Mouse (Mus musculus) Muller cell, postnatal 12 days (primary cell): ENCODE results near the gene Apobec1.
"Not testable (repeated sequence)": the region's sequence is repeated elsewhere in the genome, so short reads cannot be mapped to it uniquely, and the experiment has no call there.

ENCODE experiments used
- DNase-seq: peaks from one replicate; pipeline ENCODE4 v3.0.0-alpha.2; 2015; ENCODE audit errors: inconsistent ontology term

The Apobec1 gene

DNA sequence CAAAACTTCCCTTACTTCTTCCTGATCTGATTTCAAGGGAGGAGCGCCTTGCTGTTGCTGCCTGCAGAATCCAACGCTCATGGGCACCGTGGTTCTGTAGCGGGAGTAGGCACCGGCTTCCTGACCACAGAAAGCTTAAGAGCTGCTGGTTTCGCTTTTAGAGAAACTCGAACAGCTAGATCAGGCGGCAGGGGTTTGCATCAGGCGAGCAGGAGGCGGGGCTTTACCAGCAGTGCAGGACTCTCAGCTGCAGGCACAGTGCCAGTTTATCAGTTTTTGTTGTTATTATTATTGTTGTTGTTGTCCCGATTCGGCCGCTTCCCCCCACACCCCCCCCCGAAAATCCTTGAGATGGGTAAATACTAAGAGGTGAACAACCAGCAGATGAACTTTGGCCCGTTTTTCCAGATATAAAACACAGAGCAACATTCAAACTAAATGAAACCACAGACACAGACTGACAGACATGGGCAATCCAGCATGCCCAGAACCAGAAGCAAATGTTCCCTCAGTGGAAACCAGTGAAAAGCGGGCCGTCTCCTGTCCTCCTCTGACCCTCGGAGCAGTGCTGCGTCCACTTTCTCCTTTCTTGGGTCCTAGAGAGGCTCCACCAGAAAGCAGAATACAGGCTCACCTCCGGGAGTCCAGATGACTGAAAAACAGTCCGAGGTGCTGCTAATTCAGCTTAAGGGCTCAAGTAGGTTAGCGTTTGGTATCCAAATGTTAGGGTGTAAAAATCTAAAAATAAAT, at the start of gene Apobec1:
Apobec1 (minus strand) TSS at position 203 of the 750 bp plus-strand sequence.
- DNase-seq = peak; percentile 77

DNA sequence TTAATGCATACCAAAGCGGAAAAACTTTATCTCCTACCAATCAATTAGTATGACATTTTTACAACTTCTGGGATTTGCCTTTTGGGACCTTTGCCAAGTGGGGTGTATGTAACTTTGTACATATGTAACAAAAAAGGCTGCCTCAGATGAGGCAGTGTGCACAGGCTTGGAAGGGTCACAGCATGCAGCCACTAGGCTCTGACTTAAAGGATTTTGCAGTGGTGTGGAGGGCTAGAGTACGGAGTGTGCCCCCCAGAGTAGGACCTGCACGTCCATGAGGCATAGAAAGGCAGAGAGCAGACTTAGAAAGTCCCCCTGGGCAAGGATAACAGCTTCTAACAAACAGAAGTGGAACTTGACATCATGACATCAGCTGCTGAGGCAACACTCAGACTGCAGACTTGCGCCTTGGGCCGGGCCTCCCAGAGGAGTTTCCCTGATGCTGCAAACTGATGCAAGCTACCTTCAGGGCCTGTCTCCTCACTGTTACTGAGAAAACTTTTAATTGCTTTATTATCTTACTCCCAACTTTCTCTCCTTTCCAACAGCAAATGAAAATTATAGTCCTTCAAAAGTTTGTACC, 48.2 kb upstream of the Apobec1 start:
- no peak for DNase-seq

DNA sequence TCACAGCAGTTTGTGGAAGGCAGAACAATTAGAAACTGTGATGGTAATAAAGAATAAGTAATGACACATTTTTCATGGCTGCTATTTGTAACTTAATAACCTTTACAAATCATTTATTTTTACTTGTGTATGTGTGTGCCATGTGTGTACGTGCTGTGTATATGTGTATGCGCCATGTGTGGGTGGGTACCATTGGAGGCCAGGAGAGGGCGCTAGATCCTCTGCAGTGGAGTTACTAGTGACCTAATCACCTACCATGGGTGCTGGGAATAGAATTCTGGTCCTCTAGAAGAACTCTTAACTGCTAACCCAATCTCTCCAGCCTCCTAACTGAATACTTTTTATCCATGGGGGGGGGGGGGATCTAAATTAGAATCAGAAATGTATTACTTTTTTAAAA, 47.7 kb upstream of the Apobec1 start:
- no peak for DNase-seq

DNA sequence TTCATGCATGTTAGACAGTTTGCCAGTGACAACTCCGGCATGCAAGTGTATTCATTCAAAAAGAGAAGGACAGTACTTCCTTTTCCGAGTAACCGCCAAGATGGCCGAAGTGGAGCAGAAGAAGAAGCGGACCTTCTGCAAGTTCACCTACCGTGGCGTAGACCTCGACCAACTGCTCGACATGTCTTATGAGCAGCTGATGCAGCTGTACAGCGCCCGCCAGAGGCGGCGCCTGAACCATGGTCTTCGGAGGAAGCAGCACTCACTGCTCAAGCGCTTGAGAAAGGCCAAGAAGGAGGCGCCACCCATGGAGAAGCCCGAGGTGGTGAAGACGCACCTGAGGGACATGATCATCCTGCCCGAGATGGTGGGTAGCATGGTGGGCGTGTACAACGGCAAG, 42.0 kb upstream of the Apobec1 start:
- DNase-seq = not testable (repeated sequence)

DNA sequence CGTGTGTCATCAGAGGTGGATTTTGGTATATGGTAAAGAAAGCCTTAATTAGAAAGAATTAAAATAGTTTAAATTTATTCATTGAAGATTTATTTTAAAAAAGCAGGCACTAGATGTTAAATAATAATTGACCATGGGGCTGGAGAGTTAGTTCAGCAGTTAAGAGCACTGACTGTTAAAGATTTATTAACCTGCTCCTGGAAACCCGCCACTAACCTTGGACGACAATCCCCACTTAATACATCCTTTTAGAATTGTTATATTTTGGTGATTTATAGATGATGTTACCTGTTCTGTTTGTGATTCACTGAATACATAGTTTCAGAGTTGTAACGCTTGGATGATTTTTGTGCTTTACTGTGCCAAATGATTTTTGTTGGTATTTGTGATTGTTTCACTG, 35.3 kb upstream of the Apobec1 start:
- DNase-seq = not testable (repeated sequence)

DNA sequence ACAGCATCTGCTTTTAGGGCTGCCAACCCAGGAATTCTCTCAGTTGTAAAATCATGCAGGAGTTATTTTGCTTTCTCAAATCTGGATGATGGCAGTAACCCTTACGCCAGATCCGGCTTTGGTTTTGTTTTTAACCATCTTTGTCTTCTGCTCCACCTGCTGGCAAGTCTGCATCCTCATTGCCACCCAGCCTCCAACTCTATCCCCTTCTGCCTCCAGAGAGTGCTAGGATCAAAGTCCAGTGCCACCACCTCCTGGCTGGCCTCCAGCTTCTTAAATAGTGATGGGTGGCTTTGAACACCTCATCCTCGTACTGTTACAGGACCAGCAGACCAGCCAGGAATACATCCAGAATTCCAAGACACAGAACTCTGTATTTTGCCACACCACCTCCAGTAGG, 34.4 kb upstream of the Apobec1 start:
- DNase-seq = no peak

DNA sequence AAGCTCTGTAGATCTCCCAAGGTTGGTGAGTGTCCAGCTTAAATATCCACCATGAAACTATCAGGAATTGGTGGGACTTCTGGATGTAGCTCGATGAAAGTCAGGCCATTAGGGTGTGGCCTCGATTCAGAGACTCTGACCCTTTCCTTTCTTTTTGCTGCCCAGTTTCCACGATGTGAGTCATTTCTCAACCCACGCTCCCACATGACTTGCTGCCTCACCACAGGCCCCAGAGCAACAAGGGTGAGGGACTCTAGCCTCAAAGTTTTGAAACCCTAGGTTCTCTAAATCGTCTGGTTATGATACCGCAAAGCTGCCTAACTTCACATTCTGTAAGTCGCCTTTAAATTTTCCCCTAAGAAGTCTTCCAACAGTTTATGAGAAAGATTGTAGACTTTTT, 33.1 kb upstream of the Apobec1 start:
- no peak for DNase-seq

DNA sequence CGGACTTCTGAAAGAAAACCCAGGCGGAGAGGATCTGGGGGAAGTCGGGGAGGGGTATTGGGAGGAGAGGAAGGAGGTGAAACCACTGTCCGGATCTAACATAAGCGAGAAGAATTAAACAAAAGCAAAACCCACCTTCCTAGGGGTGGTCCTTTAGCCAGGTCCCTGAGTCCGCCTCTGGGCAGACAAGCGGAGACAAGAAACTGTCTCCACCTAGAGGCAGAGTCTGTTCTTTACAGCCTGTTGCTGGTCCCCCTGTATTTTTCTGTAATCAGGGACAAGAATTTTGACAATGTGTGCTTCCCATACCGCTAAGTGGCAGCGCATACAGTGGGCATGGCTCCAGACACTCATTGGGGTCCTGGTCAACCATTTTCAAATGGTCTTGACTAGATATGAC, 31.2 kb upstream of the Apobec1 start:
- no peak for DNase-seq

DNA sequence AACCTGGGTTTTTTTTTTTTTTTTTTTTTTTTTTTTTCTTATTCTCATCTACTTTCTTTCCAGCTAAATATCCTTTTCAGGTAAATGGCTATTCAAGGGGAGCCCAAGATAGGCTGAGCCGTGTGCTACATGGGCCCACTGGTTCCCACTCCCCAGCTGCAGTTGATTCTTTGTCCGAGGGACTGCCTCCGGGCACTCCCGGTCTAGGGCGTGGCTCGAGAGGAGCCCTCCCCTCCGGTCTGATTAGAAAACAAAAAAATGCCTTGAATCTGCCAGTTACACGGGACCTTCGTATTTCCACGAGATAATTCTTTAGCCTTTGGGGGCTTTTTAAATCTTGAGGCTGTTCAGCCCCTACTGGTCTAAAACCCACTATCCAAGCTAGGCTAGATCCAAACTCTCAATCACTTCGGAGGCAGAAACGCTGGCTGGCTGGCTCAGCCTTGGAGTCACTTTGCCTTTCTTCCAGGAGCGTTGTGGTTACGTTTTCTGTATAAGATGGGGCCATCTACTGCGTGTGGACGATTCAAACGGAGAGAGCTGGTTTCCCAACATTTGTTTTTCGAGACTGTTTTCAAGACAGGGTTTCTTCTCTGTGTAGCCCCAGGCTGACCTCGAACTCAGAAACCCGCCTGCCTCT, 25.3 kb upstream of the Apobec1 start:
- no peak for DNase-seq

DNA sequence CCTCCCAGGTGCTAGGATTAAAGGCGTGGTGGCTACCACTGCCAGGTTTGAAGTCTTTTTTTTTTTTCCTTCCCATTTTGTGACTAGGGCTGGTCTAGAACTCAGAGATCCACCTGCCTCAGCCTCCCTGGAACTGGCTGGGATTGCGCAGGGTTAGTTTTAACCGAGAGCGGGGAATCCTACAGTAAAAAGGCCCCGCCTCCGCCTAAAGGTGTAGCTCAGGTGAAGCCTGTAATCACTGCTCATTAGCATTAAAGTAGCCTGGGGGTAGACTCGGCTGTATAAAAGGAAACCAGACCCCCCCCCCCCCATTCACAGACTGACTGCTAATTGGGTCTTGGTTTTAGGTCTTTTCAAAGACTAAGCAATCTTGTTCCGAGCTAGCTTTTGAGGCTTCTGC, 23.9 kb upstream of the Apobec1 start, which contains the start of gene Dppa3:
Dppa3 (plus strand) TSS at position 301 of the 400 bp plus-strand sequence.
- no peak for DNase-seq

DNA sequence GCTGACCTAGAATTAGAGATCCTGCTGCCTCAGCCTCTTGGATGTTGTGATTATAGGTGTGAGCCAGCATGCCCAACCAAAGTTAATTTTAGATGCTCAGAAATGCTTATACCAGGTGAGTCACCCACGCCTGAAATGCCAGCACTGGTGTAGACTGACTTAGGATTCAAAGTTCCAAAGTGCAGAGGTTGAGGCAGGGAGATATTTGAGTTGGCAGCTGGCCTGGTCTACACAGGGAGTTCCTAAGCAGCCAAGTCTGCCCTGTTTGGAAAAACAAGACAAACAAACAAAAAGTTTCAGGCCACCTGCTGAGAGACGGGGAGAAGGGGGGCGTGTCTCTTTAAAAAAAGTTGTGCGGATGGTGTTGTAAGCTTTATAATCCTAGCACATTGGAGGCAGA, 22.9 kb upstream of the Apobec1 start:
- no peak for DNase-seq

DNA sequence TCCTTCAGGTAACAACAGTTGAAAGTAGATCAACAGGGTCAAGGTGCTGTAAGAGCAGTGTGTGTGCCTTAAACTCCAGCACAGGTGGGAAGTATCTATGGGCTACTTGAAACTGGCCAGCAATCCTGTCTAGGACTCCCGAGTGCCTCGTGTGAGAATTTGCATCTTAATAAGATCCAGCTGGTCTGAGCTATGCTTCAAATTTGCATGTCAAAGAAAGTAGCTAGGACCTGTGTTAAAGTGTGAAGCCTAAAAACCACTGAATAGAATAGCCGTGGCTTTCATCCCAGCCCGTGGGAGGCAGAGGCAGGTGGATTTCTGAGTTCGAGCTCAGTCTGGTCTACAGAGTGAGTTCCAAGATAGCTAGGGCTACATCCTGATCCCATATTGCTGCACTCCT, 22.2 kb upstream of the Apobec1 start:
- no peak for DNase-seq

DNA sequence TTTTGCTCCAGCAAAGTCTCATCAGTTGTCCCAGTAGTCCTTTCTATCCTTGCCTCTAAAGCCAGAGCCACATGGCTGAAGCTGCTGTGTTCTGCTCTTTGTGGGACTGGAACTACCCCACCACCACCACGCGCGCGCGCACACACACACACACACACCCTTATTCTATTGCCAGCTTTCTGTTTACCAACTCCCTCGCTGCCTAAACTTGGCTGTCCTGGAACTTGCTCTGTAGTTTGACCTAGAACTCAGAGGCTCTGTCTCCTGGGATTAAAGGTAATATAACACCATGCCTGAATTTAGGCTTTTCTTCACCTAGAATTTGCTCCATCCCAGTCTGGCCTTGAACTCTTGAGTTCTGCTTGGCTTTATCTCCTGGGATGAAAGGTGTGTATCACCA, 18.8 kb upstream of the Apobec1 start:
- no peak for DNase-seq

DNA sequence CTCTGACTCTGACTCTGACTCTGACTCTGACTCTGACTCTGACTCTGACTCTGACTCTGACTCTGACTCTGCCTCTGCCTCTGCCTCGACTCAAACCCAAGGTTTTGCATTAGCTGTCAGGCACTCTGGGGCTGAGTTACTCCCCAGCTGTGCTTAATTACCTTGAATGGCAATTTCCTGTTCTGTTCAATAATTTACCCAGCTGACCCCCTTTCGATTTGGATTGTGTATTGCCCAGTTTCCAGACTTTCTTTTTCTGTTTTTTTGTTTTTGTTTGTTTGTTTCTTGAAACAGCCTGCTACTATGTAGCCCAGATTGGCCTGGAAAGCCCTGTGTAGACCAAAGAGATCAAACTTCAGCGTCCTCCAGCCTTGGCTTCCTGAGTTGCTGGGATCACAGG, 13.8 kb upstream of the Apobec1 start:
- DNase-seq = no peak

DNA sequence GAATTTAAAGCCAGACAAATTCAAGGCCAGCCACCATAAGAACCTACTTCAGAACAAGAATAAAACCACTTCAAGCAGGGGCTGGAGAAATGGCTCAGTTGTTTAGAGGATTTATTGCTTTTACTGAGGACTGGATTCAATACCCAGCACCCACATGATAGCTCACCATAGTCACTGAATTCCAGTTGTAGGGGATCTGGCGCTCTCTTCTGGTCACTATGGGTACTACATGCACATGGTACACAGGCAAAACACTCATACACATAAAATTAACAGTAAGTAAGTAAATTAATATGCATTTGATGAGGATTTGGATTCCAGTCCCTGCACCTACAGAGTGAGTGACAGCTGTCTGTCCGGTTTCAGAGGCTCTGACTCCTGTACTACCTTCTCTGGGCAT, 11.8 kb upstream of the Apobec1 start:
- DNase-seq = no peak

DNA sequence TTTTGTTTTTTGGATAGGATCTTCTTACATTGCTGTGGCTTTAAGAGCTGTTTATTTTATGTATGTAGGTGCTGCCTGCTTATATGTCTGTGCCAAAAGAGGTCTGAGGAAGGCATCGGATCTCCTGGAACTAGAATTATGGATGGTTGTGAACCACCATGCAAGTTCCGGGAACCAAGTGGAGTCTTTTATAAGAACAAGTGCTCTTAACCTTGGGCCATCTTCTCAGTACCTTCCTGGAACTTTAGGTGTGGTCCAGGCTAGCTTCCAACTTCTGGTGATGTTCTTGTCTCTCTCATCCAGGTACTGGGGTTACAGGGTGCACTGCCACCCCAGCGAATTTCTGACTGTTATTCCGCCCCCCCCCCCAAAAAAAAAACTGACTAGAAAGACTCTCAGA, 10.2 kb upstream of the Apobec1 start:
- no peak for DNase-seq

DNA sequence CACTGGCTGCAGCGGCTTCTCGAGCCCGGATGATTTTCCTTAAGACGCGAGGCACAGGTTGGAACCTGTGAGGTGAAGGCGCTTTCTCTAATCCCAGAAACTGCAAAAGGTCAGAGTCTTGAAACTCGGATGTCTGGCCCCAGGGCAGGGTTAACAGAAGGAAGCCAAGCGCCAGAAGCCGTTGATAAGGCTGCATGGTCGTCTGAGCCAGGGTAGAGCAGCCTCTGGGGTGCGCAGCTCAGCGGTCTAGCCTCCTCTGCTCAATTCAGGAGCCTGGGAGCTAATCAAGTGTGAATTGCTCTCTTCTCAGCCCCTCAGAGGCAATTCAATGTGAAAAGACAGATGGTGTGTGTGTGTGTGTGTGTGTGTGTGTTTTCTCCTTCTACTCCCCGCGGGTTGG, 7.5 kb upstream of the Apobec1 start, which contains the start of gene Gdf3:
Gdf3 (minus strand) TSS at position 317 of the 400 bp plus-strand sequence.
- DNase-seq = no peak

DNA sequence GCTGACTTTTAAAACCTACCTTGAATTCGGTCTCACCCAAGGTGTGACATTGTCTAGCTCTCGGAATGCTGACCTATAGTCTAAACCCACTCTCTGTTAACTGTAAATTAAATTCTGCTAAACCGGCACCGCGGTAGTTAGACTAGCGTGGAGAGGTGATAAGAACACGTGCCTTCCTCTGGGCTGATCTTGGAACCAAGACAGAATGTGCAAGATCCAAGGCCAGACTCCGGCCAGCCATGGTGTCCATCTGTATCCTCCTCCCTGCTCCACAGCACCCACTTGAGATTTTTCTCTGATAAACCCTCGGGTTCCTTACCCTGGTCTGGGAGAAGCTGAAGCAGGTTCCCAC, 7.1 kb upstream of the Apobec1 start:
- no peak for DNase-seq

DNA sequence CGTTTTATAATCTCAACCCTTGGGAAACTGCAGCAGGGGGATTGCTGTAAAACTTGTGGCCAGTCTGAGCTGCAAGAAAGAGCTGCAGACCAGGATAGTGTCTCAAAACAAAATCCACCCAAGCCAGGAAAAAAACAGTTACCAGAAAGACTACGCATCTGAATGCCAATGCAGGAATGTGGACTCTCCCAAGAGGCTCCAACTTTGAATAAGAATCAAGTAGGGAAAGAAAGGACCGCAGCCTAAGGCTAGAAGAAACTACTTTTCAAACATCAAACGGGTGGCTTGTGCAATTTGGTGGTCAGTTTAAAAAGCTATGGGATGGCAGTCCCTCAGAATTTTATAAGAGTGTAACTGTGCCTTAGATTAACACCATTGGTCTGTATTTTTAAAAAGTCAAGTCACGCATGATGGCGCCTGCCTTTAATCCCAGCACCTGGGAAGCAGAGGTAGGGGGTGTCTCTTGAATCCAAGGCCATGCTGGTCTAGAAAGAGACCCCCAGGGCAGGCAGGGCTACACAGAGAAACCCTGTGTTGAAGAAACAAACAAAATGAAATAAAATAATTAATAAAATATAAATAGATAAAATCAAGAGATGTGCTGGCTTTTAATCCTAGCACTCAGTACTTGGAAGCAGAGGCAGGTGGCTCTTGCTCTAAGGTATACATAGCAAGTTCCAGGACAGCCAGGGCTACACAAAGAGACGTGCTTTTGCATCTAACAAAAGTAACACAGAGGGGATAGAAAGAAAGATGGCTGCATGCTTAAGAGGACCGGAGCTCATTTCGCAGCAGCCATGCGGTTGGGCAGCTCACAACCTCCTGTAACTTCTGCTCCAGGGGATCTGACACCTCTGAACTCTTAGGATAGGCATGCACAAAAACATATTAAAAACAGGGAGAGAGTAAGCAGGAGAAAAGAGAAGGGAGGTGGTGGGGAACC, 6.5 kb upstream of the Apobec1 start:
- DNase-seq = no peak

DNA sequence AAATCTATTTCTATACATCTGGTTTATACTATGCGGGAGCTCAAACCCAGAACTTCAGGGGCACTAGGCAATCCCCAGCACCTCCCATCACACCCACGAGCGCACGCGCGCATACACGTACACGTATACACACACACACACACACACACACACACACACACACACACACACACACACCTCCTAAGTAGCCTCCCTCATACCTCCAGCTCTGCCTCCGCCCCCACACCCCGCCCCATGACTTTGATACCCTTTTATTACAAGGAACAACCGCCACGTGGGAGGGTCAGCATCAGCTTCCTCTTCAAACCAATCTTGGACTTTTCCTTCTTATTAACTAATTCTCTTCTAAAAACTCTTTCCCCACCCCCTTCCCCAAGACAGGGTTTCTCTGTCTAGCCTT, 5.5 kb upstream of the Apobec1 start:
- DNase-seq = no peak

DNA sequence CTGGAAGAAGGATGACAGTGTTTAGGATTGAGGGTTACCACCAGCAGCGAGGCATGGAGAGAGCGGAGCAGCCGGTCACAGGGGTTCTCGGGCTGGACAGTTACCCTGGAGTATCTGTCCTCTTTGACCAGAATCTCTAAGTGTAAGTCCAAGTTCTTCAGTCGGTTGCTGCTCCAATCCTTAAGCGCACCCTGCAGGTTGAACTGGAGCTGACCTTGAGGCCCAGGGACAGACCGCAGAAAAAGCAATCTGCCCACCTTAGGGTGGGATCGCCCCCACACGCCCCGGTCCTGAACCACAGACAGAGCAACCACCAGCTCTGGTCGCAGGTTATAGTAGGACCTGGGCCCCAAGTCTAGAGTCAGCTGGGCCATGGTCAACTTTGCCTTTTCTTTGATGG, 4.4 kb upstream of the Apobec1 start:
- DNase-seq = no peak

DNA sequence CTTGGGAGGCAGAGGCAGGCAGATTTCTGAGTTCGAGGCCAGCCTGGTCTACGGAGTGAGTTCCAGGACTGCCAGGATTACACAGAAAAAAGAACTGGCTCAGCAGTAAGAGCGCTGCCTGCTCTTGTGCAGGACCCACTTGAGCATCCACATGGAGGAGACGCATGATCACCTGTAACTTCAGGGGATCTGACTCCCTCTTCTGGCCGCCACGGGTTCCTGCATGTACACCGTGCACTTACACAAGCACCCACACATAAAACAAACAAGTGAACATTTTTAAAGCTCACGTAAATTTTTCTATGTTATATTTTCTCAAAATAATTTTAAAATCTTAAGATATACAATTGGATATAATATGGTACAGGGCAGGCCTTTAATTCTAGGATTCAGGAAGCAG, 3.2 kb upstream of the Apobec1 start:
- DNase-seq = no peak
